In genomic region chr17:48905286-48906040, GRCm38 (mm10) we compare ENCODE assay signal across 24 mouse cellular contexts. TPM values are rescaled to one million over a fixed set of nuclear protein-coding genes. Genes with fewer than 3 reads are reported as not detected.
A peak's percentile ranks its signal among the peaks of the same experiment; 100 is the strongest.
DNase-seq lines count a peak whose midpoint lies in the region; ATAC-seq and TF ChIP-seq lines count a peak whose summit lies in the region.
"Had no signal": no experiment of that assay in that cellular context is flagged by ENCODE, and none has a peak within 500 bp of the region (broad histone marks: within the 10 kb centered on the region; RNA-seq: fewer than 3 reads in every experiment).

No protein-coding gene starts in this region.

- no peak for TF ChIP-seq POLR2A in small intestine, adult 2 months (IDR thresholded peaks at IDR 0.05; ENCODE audit: low read depth, low read length)

- H3K27me3 ChIP-seq in intestine, embryonic 15.5 days (replicated peaks) = no peaks in the 10 kb centered on the region
- H3K27me3 ChIP-seq in intestine, embryonic 16.5 days (replicated peaks; ENCODE audit: control insufficient read depth, insufficient read depth, low read length) = no peaks in the 10 kb centered on the region
- H3K27me3 ChIP-seq in intestine, postnatal 0 days (replicated peaks; ENCODE audit: control insufficient read depth, insufficient read depth, low read length) = no peaks in the 10 kb centered on the region
- H3K27me3 ChIP-seq in small intestine, adult 2 months (ENCODE audit: control insufficient read depth, insufficient read depth, low read length) = no peaks in the 10 kb centered on the region
- H3K27me3 ChIP-seq: CH12.LX, Patski had no signal

- no peak for DNase-seq in lung, postnatal 25 days (ENCODE audit: low spot score)
- no peak for DNase-seq in thymus, postnatal 4 days
- no peak for DNase-seq in layer of hippocampus, postnatal 10 days (ENCODE audit: low spot score in 2 of 2)
- DNase-seq: adrenal gland, adult 2 months; adrenal gland, adult 8-10 months; adrenal gland, postnatal 10 days; adrenal gland, postnatal 14 days; adrenal gland, postnatal 25 days; adrenal gland, postnatal 36 days; B cell, adult 2 months; cerebellum, adult 11 months; cerebellum, adult 11-12 months had no signal

- H3K4me1 ChIP-seq in intestine, embryonic 15.5 days (replicated peaks) = no peaks in the 10 kb centered on the region
- no peaks in the 10 kb centered on the region for H3K4me1 ChIP-seq in intestine, embryonic 16.5 days (ENCODE audit: control insufficient read depth, insufficient read depth, low read length)
- H3K4me1 ChIP-seq in intestine, postnatal 0 days (replicated peaks; ENCODE audit: control insufficient read depth, insufficient read depth, low read length) = no peaks in the 10 kb centered on the region
- H3K4me1 ChIP-seq in small intestine, adult 2 months (ENCODE audit: control insufficient read depth, insufficient read depth, insufficient read length, low read length) = peaks cover 23% of the 10 kb centered on the region; the same call in 1 of the 2 replicates

- WGBS in intestine, embryonic 15.5 days = 49% methylated on average over 4 of the region's 4 CpGs
- 48% methylated on average over 4 of the region's 4 CpGs for WGBS in intestine, embryonic 16.5 days
- WGBS in intestine, postnatal 0 days = 40% methylated on average over 4 of the region's 4 CpGs
- WGBS in small intestine, adult 2 months = 15% methylated on average over 4 of the region's 4 CpGs

- H3K27ac ChIP-seq in intestine, embryonic 15.5 days = no peak overlapping the region
- no peak overlapping the region for H3K27ac ChIP-seq in intestine, embryonic 16.5 days (ENCODE audit: low read length)
- H3K27ac ChIP-seq in intestine, postnatal 0 days (ENCODE audit: low read depth, low read length) = no peak overlapping the region
- peak overlapping the region; percentile 88 for H3K27ac ChIP-seq in small intestine, adult 2 months (ENCODE audit: insufficient read depth, low read depth, low read length)

- peak; percentile 76; the same call in 1 of the 2 replicates for ATAC-seq in intestine, embryonic 15.5 days
- ATAC-seq in intestine, embryonic 16.5 days = peak; percentile 82
- peak; percentile 60 for ATAC-seq in intestine, postnatal 0 days
- no peak for ATAC-seq in megakaryocyte-erythroid progenitor cell, adult 5-6 weeks (replicated peaks; ENCODE audit: low FRiP score, low TSS enrichment, poor library complexity, severe bottlenecking)
- ATAC-seq: activated CD4-positive, CD25-positive, alpha-beta regulatory T cell, adult 4 months; CD4-positive, CD25-positive, alpha-beta regulatory T cell, adult 4 months; Patski had no signal

- no peak overlapping the region for H3K9ac ChIP-seq in intestine, embryonic 15.5 days
- no peak overlapping the region for H3K9ac ChIP-seq in intestine, embryonic 16.5 days (ENCODE audit: low read depth, low read length)
- H3K9ac ChIP-seq in intestine, postnatal 0 days (ENCODE audit: low read depth, low read length) = no peak overlapping the region

- TF ChIP-seq CTCF in intestine, postnatal 0 days (IDR thresholded peaks at IDR 0.05; ENCODE audit: low read depth) = no peak
- no peak for TF ChIP-seq CTCF in small intestine, adult 2 months (IDR thresholded peaks at IDR 0.05; ENCODE audit: extremely low read depth, insufficient read length, insufficient replicate concordance, low read depth, low read length)

- H3K9me3 ChIP-seq in intestine, embryonic 15.5 days = no peaks in the 10 kb centered on the region
- H3K9me3 ChIP-seq in intestine, embryonic 16.5 days (ENCODE audit: control insufficient read depth, low read length) = no peaks in the 10 kb centered on the region
- no peaks in the 10 kb centered on the region for H3K9me3 ChIP-seq in intestine, postnatal 0 days (ENCODE audit: control insufficient read depth)

- H3K4me2 ChIP-seq in intestine, embryonic 15.5 days (replicated peaks) = no peak overlapping the region
- no peak overlapping the region for H3K4me2 ChIP-seq in intestine, embryonic 16.5 days (ENCODE audit: low read depth, low read length)
- no peak overlapping the region for H3K4me2 ChIP-seq in intestine, postnatal 0 days (replicated peaks; ENCODE audit: low read depth)

- H3K4me3 ChIP-seq in intestine, embryonic 15.5 days (replicated peaks) = no peak overlapping the region
- no peak overlapping the region for H3K4me3 ChIP-seq in intestine, embryonic 16.5 days (ENCODE audit: low read length)
- H3K4me3 ChIP-seq in intestine, postnatal 0 days (ENCODE audit: low read depth, low read length) = no peak overlapping the region
- no peak overlapping the region for H3K4me3 ChIP-seq in small intestine, adult 2 months (ENCODE audit: low read depth, low read length)

- H3K36me3 ChIP-seq in intestine, embryonic 15.5 days = no peaks in the 10 kb centered on the region
- no peaks in the 10 kb centered on the region for H3K36me3 ChIP-seq in intestine, embryonic 16.5 days (ENCODE audit: control insufficient read depth, insufficient read depth, low read length)
- no peaks in the 10 kb centered on the region for H3K36me3 ChIP-seq in intestine, postnatal 0 days (ENCODE audit: control insufficient read depth, insufficient read depth)
- no peaks in the 10 kb centered on the region for H3K36me3 ChIP-seq in small intestine, adult 2 months (ENCODE audit: control insufficient read depth, insufficient read depth, low read length)
- H3K36me3 ChIP-seq: G1E had no signal

RNA-seq across cellular contexts. Expression of gene Lrfn2, which starts 26.7 kb away (rescaled TPM):
- polyA plus RNA-seq in intestine, embryonic 15.5 days (2015; fragmentation: Nextera tagmentation; extraction: Ambion mirVana) = 0.61 and 0.99 TPM in 2 replicates
- 0.53 and 0.62 TPM in 2 replicates for polyA plus RNA-seq in intestine, embryonic 16.5 days (2015; fragmentation: Nextera tagmentation; extraction: Ambion mirVana)
- 0.20 and 0.29 TPM in 2 replicates for polyA plus RNA-seq in intestine, postnatal 0 days (2015; fragmentation: Nextera tagmentation; extraction: Ambion mirVana)
- polyA plus RNA-seq in small intestine, adult 2 months (2012; rRNA removed) = 0.10 and 0.11 TPM in 2 replicates
- total RNA-seq in megakaryocyte-erythroid progenitor cell, adult 5-6 weeks (2014; fragmentation: Nextera tagmentation) = not detected in 2 replicates
- not detected in 2 replicates for total RNA-seq in megakaryocyte-erythroid progenitor cell, adult 5-6 weeks (2017)
- total RNA-seq in layer of hippocampus, postnatal 10 days (2021) = 10 to 100 TPM; 38.9 to 40.7 TPM
- total RNA-seq: CH12.LX, MEL had no signal
- polyA plus RNA-seq: activated CD4-positive, CD25-positive, alpha-beta regulatory T cell, adult 4 months; C2C12; CD4-positive, CD25-positive, alpha-beta regulatory T cell, adult 4 months; G1E; Patski had no signal
